Comparison of ENCODE assay signal across 13 mouse cellular contexts in genomic region chr2:10200736-10201285, GRCm38 (mm10).
"Had no signal": no experiment of that assay in that cellular context is flagged by ENCODE, and none has a peak within 500 bp of the region (broad histone marks: within the 10 kb centered on the region; RNA-seq: fewer than 3 reads in every experiment).

No protein-coding gene starts in this region.

- DNase-seq: gastrocnemius, adult 2 months; gastrocnemius, postnatal 10 days; gastrocnemius, postnatal 25 days; heart, adult 2 months; heart, postnatal 14 days; heart, postnatal 4 days; kidney, adult 18-20 months; kidney, adult 8-10 months; kidney, postnatal 10 days; kidney, postnatal 25 days; kidney, postnatal 4 days; liver; liver, embryonic 13.5 days had no signal
